Mouse (Mus musculus): ENCODE measurements around the gene Hpd.

Gene Hpd

DNA sequence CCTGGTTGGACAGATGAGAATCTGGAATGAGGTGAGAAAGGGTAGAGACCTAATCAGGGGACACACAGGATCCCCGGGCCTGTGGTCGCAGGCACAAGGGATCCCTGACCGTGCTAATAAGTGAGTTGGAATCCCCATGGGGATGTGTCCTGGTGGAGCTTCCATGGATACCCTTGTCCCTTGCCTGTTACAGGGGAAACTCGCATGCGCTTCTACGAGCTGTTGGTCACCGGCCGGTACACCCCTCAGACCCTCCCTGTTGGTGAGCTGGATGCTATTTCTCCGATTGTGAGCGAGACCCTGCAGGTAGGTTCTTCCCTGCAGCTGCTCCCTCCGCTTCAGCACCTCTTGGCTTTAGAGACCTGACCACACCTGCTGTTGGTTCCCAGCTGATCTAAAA is 36.2 kb downstream of the Hpd start:
- DNase-seq = no peak

DNA sequence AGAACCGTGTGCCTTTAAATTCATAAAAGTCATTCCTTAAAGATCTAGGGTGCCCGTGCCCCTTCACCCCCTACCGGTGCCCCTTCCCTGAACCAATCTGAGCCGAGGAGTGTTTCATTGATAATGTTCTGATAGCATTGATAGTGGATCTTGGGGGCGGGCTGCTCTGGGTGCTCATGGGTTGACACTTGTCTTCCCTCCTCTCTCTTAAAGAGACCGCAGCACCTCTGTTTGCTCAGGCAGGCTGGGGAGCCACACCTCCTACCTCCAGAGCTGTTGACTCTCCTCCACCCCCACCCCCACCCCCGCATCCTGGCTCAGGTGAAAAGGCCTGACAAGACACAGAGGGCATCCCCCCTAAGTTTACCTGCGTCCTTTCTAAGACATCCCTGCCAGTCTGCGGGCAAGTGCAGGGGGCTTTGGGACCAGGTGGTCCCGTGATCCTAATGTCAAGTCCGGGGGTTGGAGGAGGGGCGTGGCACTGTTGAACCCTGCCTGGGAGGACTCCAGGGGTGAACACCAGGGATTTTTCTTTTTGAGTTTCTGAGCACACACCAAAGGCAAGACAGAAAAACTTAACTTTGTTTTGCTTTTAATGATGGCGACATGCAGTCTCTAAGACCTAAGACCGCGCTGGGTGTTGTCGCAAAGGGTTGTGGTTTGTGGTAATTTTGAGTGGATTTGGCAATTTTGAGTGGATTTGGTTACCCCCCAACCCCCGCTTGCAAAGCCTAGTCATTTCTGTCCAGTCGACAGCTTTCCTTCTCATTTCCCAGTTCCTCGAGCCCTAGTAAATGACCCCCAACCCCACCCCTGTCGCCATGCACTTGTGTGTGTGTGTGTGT is 37.6 kb downstream of the Hpd start:
- no peak for DNase-seq

DNA sequence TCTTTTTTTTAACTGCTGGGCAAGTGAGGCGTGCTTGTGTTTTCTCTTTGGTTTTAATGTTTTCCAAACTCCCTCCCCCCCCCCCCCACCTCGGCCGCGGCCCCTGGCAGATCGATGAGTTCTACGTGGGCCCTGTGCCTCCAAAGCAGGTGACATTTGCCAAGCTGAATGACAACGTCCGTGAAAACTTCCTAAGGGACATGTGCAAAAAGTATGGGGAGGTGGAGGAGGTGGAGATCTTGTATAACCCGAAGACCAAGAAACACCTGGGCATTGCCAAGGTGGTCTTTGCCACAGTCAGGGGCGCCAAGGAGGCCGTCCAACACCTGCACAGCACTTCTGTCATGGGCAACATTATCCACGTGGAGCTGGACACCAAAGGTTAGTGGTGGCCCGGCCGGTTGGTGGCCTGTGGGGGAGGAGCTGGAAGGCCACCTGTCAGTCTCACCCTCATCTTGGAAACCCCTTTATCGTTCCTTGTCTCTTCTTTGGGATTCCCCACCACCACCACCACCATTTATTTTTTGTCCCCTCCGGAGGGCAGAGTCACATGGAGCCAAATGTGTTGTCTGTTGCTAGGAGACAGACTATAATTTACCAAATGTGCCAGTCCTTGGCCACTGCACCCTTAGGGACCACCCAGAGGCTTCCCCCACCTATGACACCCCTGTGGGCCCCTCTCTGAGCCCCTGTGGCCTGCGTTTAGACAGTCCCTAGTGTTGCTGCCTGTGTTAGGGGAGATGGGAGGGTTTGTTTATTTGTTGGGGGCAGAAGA is 38.4 kb downstream of the Hpd start:
- no peak for DNase-seq

DNA sequence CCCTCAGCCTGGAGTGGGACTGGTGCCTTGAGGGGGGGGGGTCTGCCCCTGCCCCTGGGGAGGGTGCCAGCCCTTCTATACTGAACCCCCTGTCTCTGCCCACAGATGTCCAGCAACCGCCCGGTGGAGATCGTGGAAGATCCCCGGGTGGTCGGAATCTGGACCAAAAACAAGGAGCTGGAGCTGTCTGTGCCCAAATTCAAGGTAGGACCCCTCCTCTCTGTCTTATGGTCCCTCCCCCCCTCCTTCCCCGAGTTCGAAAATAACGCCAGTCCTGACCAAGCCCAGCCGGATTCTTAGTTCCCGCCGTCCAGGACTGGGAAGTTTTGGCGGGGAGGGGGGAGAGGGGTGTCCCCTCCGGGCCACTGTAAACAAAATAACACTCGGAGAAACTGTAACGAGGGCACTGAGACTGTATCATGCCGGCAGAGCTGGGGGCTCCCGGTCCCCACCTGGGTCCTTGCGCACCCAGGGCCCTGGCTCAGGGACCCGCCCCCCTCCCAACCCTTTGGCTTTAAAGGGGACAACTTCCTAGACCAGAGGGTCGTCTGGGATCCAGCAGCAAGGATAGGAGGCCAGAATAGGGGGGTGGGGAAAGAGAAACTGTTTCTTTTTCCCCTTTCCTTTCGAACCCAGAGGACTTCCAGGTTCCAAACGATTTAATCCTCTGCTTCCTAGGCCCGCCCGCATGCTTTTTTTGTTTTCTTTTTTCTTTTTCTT is 39.1 kb downstream of the Hpd start:
- DNase-seq = no peak

DNA sequence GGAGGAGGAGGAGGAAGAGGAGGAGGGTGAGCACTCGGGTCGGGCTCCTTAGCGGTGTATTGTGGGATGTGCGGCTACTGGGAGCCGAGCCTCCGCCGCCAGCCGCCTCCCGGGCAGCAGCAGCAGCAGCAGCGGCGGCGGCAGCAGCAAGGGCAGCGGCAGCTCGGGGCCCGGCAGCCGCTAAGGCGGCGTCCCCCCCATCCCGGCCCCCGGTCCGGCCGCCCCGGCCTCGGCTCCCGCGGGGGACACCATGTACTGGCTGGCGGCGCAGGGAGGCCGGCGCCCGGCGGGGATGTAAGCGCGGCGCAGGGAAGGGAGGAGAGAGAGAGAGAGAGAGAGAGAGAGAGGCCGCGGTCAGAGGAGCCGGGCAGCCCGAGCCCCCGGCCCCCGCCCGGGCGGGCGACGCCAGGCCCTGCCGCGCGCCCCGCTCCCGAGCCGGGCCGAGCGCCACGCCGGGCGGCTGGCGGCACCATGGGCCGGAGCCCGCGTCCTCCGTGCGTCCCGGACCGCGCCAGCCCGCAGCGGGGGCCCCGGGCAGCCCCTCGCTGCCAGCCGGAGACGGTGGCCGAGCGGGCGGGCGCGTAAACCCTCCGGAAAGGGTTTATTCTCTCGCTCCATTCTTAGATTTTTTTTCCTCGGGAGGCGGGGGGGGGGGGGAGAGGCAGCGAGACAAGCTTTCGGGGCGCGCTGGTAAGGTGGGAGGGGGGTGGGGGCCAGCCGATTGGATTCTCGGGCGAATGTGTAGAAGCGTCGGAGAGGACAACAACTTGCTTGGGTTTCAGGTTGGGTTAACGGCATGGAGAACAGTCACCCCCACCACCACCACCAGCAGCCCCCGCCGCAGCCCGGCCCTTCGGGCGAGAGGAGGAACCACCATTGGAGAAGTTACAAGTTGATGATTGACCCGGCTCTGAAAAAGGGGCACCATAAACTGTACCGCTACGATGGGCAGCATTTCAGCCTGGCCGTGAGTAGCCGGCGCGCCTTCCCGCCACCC is 40.1 kb downstream of the Hpd start, which contains the start of gene Setd1b:
TSS of gene Setd1b (plus strand) at position 33 of the 997 bp plus-strand sequence.
- no peak for DNase-seq

DNA sequence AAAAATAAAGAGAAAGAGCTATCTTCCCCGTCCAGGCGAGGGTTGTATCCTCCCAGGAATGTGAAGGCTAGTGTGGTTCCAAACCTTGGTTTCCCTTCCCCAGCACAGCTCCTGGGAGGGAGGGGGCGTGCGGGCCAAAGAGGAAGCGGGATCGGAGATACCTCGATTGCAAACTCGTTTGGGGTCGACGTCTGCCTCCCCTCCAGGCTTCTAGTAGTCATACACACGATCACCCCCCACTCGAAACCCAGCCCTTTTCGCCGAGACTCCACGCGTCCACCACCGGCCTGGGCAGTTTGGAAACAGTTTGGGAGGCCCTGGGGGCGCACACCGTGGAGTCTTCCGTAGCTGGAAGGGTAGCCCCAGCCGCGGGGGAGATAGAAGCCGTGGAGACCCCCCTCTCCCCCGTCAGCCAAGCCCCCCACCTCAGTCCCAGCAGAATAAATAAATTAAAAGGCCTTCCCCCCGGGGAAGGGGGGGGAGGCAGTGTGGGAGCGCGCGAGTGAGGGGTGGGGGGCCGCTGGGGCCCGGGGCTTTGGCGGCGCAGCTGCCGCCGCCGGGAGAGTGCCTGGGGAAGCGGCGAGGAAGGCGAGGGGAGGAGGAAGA is 40.9 kb downstream of the Hpd start:
- DNase-seq = peak; percentile 64

DNA sequence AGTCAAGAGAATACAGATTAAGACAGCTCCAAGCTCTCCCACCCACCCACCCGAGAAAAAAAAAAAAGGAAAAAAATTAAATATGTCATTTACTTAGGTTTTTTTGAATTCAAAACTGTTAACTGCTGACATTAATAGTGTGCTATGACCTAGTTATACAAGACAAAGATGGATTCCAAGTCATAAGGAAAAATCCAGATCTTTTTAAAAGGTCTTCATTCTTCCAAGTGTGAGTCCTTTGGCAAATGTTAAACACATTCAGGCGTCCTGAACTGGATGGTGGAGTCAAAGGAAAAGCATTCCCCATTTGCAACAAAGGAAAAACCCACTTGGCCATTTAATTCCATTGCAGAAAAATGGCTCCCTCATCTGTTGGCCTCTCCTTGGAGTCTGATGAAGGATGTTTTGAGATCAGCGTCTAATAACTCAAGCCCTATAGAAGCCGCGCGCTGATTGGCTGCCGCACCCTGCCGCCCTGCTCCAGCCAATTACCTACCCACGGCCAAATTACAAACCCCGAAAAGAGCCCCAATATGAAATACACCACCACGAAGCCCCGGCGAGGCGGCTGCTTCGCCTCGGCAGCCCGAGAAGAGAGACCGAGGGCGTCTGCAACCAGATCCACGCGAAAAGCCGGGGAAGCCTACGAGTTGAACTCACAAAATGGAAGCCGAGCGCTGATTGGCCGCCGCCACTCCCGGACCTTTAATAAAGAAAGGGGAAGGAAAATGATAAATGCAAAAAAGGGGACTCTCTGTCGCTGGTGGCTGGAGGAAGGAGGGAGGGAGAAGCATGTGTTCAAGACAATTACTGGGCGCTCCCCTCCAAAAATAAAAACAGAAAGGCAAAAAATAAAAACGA is 41.6 kb downstream of the Hpd start:
- peak; percentile 85 for DNase-seq

DNA sequence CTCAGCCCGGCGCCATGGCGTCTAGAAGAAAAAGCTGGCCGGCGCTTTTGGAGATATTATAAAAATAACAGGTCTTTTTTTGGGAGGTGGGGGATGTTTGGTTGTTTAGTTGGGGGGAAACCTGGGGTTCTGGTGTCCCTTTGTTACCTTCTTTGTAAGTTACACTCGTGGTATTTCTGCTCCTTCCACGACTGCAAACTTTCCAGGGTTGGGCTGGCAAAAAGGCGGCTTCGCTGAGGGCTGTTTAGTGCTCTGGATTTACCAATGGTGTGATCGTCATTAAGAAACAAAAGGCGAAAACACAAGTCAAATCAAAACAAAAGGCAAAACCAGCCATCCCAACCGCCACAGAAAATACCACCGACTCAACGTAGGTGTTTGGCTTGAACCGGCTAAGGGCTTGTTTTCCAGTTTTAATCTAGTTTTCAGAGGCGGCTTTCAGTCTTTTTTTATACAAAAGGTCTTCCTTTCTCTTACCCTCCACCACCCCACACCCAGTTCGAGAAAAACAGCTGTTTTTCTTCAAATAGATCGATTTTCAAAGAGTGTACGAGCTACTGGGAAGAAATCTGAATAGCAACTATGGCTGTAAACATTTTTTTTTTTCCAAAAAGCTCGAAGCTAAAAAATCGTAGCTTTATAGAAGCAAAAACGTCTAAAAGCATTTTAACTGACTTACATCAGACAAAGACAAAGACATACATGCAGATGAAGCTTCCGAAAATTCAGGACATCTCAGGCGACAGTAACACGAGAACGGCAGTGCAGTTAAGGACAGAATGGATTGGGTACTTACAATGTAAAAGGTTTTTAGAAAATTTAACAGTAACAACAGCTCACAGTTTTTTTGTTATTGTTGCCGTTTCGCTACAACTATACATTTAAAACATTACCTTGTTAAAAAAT is 42.6 kb downstream of the Hpd start:
- no peak for DNase-seq

DNA sequence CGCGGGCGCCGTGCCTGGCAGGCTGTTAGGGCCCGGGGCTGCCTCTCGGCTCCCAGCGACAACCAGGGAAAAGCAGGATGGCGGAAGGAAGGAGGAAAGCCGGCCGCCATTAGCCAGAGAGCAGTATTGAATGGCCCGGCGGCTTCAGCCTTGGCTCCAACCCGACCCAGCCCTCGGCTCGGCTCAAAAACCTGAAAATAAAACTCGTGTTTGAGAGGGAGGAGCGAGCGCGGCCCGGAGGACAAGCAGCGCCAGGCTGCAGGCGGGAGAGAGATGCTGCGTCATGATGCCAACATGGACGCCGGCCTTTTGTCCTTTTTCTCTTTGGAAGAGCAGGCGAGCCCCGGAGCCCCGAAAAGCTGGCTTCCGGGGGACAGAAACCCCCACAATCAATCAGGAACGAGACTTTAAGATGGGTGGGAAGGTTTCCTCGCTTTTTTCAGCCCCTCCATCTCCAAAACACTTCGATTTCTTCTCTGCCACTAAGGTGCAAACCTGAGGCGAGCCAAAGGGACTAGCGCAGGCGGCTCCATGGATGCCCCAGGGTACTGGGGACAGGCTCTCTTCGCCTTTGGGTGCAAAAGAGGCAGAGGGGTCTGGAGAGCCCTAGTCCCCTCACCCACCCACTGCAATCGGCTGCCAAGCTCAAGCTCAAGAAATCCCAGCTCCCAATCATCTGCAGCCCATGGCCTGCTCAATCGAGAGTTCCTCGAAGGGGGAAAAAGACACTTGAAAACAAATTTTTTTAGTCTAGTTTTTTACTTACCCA is 43.4 kb downstream of the Hpd start:
- DNase-seq = peak; percentile 75

DNA sequence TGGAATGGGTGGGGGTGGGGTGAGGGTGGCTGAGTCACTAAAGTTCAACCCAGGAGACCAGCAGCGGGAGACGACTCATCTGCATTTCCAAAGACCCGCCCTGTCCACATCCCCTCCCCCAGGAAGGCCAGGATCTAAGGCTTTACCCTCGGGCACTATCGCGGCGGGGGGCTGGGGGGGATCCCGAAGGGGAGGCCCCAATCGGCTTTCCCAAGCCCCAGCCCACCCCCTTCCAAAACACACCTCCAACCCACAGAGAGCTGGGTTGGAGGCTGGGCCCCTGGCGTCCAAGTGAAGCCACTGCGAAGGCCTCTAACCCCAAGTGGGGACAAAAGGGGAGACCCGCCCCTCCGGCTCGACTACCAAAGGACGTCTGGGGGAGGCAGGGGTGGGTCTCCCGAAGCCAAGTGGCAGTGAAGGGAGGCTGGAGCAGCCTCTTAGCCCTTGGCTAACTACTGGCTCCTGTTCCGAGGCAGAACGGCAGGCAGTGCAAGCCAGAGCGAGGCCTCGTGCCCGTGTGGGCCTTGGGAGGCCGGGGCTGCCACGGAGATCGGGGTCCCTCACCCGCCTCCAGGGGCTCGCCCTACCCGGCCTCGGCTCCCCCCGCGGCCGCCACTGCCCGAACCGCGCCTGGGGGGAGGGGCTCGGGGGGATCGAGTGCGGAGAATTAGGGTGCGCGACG is 44.2 kb downstream of the Hpd start:
- DNase-seq = peak; percentile 49

DNA sequence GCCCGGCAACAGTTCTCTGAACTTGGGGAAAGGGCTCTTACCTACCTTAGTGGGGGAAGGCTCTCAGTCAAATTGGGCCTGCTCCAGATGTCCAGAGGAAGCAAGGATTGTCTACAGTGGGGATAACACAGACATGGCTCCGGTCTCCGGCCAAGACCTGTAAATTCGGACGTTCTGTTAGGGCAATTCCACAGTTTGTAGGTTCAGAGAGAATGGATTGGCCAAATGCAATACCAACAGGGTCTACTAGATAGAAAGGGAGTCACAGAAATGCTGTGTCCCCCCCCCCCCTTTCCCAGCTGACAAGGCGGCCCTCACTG is 44.7 kb downstream of the Hpd start:
- DNase-seq = no peak

DNA sequence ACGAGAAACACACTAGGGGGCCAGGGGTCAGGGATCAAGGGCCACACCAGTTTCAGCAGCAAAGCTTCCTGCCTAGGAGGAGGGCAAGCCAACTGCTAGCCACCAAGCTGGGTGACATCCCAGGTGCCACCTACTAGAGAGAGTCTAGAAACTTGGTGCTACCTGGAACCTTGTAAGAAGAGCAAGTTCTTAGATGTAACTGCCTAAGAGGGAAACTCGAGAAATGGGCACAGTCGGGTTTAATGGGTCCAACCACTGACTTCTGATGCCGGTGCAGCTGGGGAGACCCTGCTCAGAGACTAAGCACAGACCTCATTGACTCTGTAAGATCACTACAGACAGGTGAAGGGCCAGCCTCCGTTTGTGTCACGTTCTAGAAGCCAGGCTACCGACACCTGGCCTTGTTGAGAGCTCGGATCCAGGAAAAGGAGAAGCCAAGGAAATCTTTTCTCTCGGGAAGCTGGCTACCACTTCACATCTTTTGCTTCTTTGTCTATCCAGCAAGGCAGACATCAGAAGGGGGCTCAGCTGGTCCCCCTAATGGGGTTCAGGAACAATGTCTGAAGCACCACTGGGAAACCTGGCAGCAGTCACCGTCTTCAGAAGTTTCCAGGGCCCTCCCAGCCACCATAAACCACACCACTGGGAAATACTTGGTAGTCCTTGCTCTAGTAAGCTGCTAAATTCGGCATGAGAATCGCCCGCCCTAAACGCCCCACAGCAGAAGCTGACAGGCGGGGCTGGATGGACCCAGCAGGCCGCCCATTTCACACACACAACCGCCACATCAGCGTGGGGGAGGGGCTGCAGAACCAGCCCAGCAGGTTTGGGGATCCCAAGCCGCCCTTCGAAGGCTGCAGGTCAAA is 45.2 kb downstream of the Hpd start:
- peak; percentile 72 for DNase-seq

DNA sequence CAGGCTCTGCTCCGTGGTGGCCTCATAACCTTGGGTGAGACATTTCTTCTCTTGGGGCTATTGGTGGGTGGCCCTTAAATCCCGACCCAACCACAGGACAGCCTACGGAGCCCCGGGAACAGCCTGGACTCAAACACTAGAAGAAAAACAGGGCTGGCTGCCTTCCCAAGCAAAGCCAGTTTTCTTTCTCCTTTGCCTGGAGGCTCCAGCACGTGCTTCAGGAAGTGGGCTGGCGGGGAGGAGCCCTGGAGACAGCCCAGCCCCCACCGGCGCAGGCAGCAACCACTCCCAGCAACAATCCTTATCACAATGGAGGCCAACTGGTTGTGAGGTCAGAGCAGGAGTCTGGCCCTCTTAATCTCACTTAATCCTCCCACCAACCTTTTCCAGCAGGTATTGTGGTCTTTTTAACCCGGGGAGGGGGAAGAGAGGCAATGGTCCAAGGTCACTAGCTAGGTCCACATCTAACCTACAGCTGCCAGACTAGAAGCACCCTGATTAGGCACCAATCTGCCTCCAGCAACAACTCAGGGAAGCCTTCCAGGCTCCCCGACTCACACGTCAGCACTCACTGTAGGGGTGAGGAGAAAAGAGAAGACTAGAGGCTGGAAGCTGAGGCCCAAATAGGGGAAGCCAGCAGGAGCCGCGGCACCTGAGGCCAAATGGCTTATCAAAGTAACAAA is 46.0 kb downstream of the Hpd start:
- peak; percentile 84 for DNase-seq

DNA sequence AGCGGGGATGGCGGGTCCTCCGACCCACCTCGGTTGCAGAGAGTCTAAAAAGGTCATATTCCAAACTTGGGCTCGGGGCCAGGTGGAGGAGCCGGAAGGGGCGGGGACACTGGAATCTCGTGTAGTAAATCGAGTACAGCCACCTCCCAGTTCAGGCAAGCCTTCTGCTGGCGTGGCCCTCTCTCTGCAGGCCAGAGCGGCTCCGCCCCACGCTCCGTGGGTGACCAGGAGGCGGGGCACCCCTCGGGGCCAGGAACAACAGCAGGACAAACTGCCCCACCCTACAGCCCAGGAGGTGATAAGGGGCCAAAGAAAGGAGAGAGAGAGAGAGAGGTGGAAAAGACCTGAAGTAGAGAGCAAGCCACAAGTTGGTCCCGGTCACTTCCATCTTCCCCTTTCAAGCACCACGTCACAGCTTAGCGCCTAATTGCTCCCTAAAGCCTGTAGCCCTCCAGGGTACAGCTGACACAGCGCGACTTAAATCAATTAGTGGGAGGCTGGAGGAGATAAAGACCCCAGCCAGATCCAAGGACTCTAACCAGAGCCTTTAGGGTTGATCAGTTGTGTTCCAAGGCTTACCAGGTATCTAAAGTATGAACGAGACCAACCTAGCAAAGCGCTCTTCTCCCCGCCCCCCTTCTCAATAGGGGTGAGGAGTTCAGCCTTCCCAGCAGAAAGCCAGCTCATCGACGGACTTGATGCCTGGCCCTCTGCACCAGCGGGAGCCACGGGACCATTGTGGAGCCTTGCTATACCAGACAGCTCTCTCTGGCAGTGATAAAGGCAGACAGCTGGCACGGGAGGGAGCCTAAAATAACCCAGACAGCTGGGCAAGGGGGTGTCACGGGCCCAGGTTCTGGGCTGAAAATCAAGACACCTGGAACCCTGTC is 46.8 kb downstream of the Hpd start:
- DNase-seq = peak; percentile 59

DNA sequence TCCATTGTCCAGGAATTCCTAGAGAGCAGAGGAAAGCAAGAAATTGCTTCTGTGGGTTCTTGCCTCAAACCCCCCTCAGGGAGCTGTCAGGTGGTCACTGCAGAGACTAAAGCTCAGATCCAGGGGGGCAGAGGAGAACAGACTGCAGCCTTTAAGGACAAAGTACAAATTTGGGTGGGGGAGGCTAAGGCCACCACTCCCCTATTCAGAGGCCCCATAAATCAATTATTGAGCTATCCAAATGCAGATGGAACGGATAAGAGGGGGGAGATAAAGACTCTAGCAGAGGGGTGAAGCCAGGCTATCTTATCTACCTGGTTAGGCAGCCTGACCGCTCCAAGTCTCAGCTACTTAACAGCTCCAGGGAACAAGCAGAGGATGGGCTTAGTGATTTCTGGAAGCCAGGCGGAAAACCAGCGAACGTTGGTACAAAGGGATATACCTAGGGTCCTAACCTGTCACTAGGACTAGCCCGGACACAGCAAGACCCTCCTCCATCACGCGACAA is 47.6 kb downstream of the Hpd start:
- no peak for DNase-seq
